Mouse (Mus musculus): ENCODE data around the gene Prnp. TPM values are rescaled to one million over a fixed set of nuclear protein-coding genes. Genes with fewer than 3 reads are reported as not detected.

Gene Prnp
- polyA plus RNA-seq, 1 experiment from 2014 or later, result 50.3 TPM

- Histone ChIP-seq H3K9ac (ENCODE audit: low read depth, low read length) (no peak overlapping the region), H3K9me3 (ENCODE audit: control insufficient read depth, low read length) (no peaks in the 10 kb centered on the region), H3K36me3 (ENCODE audit: control insufficient read depth, insufficient read depth, low read length) (no peaks in the 10 kb centered on the region), H3K4me1 (ENCODE audit: control insufficient read depth, insufficient read depth, low read length) (peaks cover 3% of the 10 kb centered on the region), H3K4me3 (ENCODE audit: low read depth, low read length) (no peak overlapping the region), H3K4me2 (ENCODE audit: low read depth, low read length) (no peak overlapping the region), H3K27ac (replicated peaks; ENCODE audit: low read depth, low read length) (no peak overlapping the region), H3K27me3 (replicated peaks; ENCODE audit: control insufficient read depth, insufficient read depth, low read length) (no peaks in the 10 kb centered on the region)
- ATAC-seq (ENCODE audit: low read depth) (no peak), DNase-seq (ENCODE audit: low spot score) (no peak)
- 47% methylated on average over 3 of the region's 3 CpGs for WGBS
Measured at GRCm38 (mm10) chr2:131987950-131988349, 78.2 kb downstream of the Prnp start.

Other genes with a start within 250 kb of the Prnp start
- not detected in 2 replicates for gene Erv3, start 50.2 kb upstream of the Prnp start, polyA plus RNA-seq (2014; fragmentation: Nextera tagmentation; extraction: Ambion mirVana)
- gene Prn, start within 50 bp of the Prnp start, polyA plus RNA-seq (2014; fragmentation: Nextera tagmentation; extraction: Ambion mirVana), result not detected in 2 replicates
- 46.9 and 47.6 TPM in 2 replicates for gene Prnd, start 40.9 kb downstream of the Prnp start, polyA plus RNA-seq (2014; fragmentation: Nextera tagmentation; extraction: Ambion mirVana)
- 23.0 and 23.1 TPM in 2 replicates for gene Rassf2, start 120.3 kb downstream of the Prnp start, polyA plus RNA-seq (2014; fragmentation: Nextera tagmentation; extraction: Ambion mirVana)
- 18.3 and 18.5 TPM in 2 replicates for gene Slc23a2, start 235.2 kb downstream of the Prnp start, polyA plus RNA-seq (2014; fragmentation: Nextera tagmentation; extraction: Ambion mirVana)